Mouse (Mus musculus): ENCODE data around the gene Mvb12b. TPM values are rescaled to one million over a fixed set of nuclear protein-coding genes. Genes with fewer than 3 reads are reported as not detected.

Gene Mvb12b
- total RNA-seq, 2 experiments from 2014 or later = 17.3 to 18.0 TPM

GRCm38 (mm10) chr2:33706403-33706802 is 181.3 kb downstream of the Mvb12b start:
- no peak for DNase-seq
- intact Hi-C loops (cut with DNase I) = no loop called here

- no peak for DNase-seq
- intact Hi-C loops (cut with DNase I) = no loop called here
These were observed 181.9 kb downstream of the Mvb12b start for GRCm38 (mm10) chr2:33705687-33706320.

GRCm38 (mm10) chr2:33703286-33703685 is 184.5 kb downstream of the Mvb12b start:
- intact Hi-C loops (cut with DNase I) = no loop called here
- no peak for DNase-seq

- peak; percentile 50 to 52 for DNase-seq
- intact Hi-C loops (cut with DNase I) = no loop called here
These were observed 185.0 kb downstream of the Mvb12b start for GRCm38 (mm10) chr2:33702705-33703104.

GRCm38 (mm10) chr2:33701446-33701815 is 186.3 kb downstream of the Mvb12b start:
- intact Hi-C loops (cut with DNase I) = no loop called here
- no peak for DNase-seq

GRCm38 (mm10) chr2:33700581-33701445 is 186.9 kb downstream of the Mvb12b start:
- no peak for DNase-seq
- intact Hi-C loops (cut with DNase I) = no loop called here

- intact Hi-C loops (cut with DNase I) = no loop called here
- no peak for DNase-seq
These were observed 188.8 kb downstream of the Mvb12b start for GRCm38 (mm10) chr2:33698898-33699297.

- intact Hi-C loops (cut with DNase I) = no loop called here
- no peak for DNase-seq
These were observed 191.3 kb downstream of the Mvb12b start for GRCm38 (mm10) chr2:33696428-33696827.

- intact Hi-C loops (cut with DNase I) = no loop called here
These were observed 193.8 kb downstream of the Mvb12b start for GRCm38 (mm10) chr2:33693931-33694330.

GRCm38 (mm10) chr2:33689880-33690462 is 197.8 kb downstream of the Mvb12b start:
- intact Hi-C loops (cut with DNase I) = no loop called here
- DNase-seq = peak in 1 of 2 experiments; percentile 16

More at GRCm38 (mm10) chr2:33693931-33694330, 193.8 kb downstream of the Mvb12b start:
- no peak for DNase-seq

- intact Hi-C loops (cut with DNase I) = no loop called here
These were observed 198.4 kb downstream of the Mvb12b start for GRCm38 (mm10) chr2:33689155-33689879.

GRCm38 (mm10) chr2:33683594-33683993 is 204.2 kb downstream of the Mvb12b start:
- intact Hi-C loops (cut with DNase I) = no loop called here
- DNase-seq = no peak

More at GRCm38 (mm10) chr2:33689155-33689879, 198.4 kb downstream of the Mvb12b start:
- no peak for DNase-seq

GRCm38 (mm10) chr2:33683095-33683494 is 204.7 kb downstream of the Mvb12b start:
- intact Hi-C loops (cut with DNase I) = no loop called here
- no peak for DNase-seq

- intact Hi-C loops (cut with DNase I) = loop anchor here (1.0 kb wide), 1 partner anchor 53 kb away; no protein-coding TSS in a partner anchor
- DNase-seq = peak; percentile 57 to 74
These were observed 205.5 kb downstream of the Mvb12b start for GRCm38 (mm10) chr2:33682219-33682618.

Other genes starting within 250 kb of the Mvb12b start
- gene Lmx1b, start 247.4 kb downstream of the Mvb12b start, total RNA-seq (2021) = under 1 TPM; 0.05 to 0.08 TPM